Mouse (Mus musculus): ENCODE data around the gene Itpr1. TPM values are rescaled to one million over a fixed set of nuclear protein-coding genes. Genes with fewer than 3 reads are reported as not detected.

Gene Itpr1
- polyA plus RNA-seq, 1 experiment from 2014 or later: 10.8 TPM

- WGBS: 57% methylated on average over 8 of the region's 8 CpGs
- Histone ChIP-seq H3K9me3 (replicated peaks) (no peaks in the 10 kb centered on the region), H3K4me3 (replicated peaks) (no peak overlapping the region), H3K27ac (replicated peaks) (no peak overlapping the region), H3K36me3 (no peaks in the 10 kb centered on the region), H3K27me3 (no peaks in the 10 kb centered on the region), H3K9ac (no peak overlapping the region), H3K4me1 (0 out of 2 replicates have a peak, but pooled peaks cover 8% of the 10 kb centered on the region), H3K4me2 (replicated peaks) (no peak overlapping the region)
- ATAC-seq (ENCODE audit: insufficient number of reproducible peaks, low FRiP score, low TSS enrichment, low read depth): no peak
Measured at GRCm38 (mm10) chr6:108309391-108310182, 96.7 kb downstream of the Itpr1 start.

- H3K27me3 ChIP-seq: no peaks in the 10 kb centered on the region
- no peaks in the 10 kb centered on the region for H3K36me3 ChIP-seq
- H3K4me1 ChIP-seq: no peaks in the 10 kb centered on the region
- H3K4me3 ChIP-seq (replicated peaks): no peak overlapping the region
- no peak overlapping the region for H3K27ac ChIP-seq (replicated peaks)
- H3K9me3 ChIP-seq (replicated peaks): no peaks in the 10 kb centered on the region
- H3K9ac ChIP-seq: no peak overlapping the region
- ATAC-seq (ENCODE audit: insufficient number of reproducible peaks, low FRiP score, low TSS enrichment, low read depth): no peak
- no peak overlapping the region for H3K4me2 ChIP-seq (replicated peaks)
- WGBS: 90% methylated on average over 1 of the region's 1 CpGs
Measured at GRCm38 (mm10) chr6:108313056-108313455, 100.2 kb downstream of the Itpr1 start.

GRCm38 (mm10) chr6:108313997-108314396 lies 101.1 kb downstream of the Itpr1 start:
- 95% methylated on average over 1 of the region's 1 CpGs for WGBS
- H3K4me1 ChIP-seq: no peaks in the 10 kb centered on the region
- ATAC-seq (ENCODE audit: insufficient number of reproducible peaks, low FRiP score, low TSS enrichment, low read depth): no peak
- H3K27ac ChIP-seq (replicated peaks): no peak overlapping the region
- no peak overlapping the region for H3K9ac ChIP-seq
- H3K4me2 ChIP-seq (replicated peaks): no peak overlapping the region
- no peaks in the 10 kb centered on the region for H3K36me3 ChIP-seq
- H3K9me3 ChIP-seq (replicated peaks): no peaks in the 10 kb centered on the region
- no peak overlapping the region for H3K4me3 ChIP-seq (replicated peaks)
- no peaks in the 10 kb centered on the region for H3K27me3 ChIP-seq

- H3K4me1 ChIP-seq: no peaks in the 10 kb centered on the region
- H3K9ac ChIP-seq: no peak overlapping the region
- H3K27ac ChIP-seq (replicated peaks): no peak overlapping the region
- H3K9me3 ChIP-seq (replicated peaks): no peaks in the 10 kb centered on the region
- H3K27me3 ChIP-seq: no peaks in the 10 kb centered on the region
- no peak overlapping the region for H3K4me2 ChIP-seq (replicated peaks)
- 80% methylated on average over 4 of the region's 4 CpGs for WGBS
- no peaks in the 10 kb centered on the region for H3K36me3 ChIP-seq
- no peak overlapping the region for H3K4me3 ChIP-seq (replicated peaks)
- no peak for ATAC-seq (ENCODE audit: insufficient number of reproducible peaks, low FRiP score, low TSS enrichment, low read depth)
Measured at GRCm38 (mm10) chr6:108316268-108316824, 103.5 kb downstream of the Itpr1 start.

- no peak overlapping the region for H3K4me3 ChIP-seq (replicated peaks)
- H3K9ac ChIP-seq: no peak overlapping the region
- no peak overlapping the region for H3K4me2 ChIP-seq (replicated peaks)
- H3K36me3 ChIP-seq: no peaks in the 10 kb centered on the region
- no peak for ATAC-seq (ENCODE audit: insufficient number of reproducible peaks, low FRiP score, low TSS enrichment, low read depth)
- H3K9me3 ChIP-seq (replicated peaks): no peaks in the 10 kb centered on the region
- 74% methylated on average over 1 of the region's 1 CpGs for WGBS
- H3K27ac ChIP-seq (replicated peaks): no peak overlapping the region
- H3K27me3 ChIP-seq: no peaks in the 10 kb centered on the region
- no peaks in the 10 kb centered on the region for H3K4me1 ChIP-seq
Measured at GRCm38 (mm10) chr6:108316951-108317350, 104.1 kb downstream of the Itpr1 start.

- ATAC-seq (ENCODE audit: insufficient number of reproducible peaks, low FRiP score, low TSS enrichment, low read depth): no peak
- Histone ChIP-seq H3K4me3 (replicated peaks) (no peak overlapping the region), H3K27ac (replicated peaks) (no peak overlapping the region), H3K4me1 (no peaks in the 10 kb centered on the region), H3K27me3 (no peaks in the 10 kb centered on the region), H3K4me2 (replicated peaks) (no peak overlapping the region), H3K9ac (no peak overlapping the region), H3K36me3 (no peaks in the 10 kb centered on the region), H3K9me3 (replicated peaks) (no peaks in the 10 kb centered on the region)
- WGBS: 88% methylated on average over 2 of the region's 2 CpGs
Measured at GRCm38 (mm10) chr6:108321653-108322052, 108.8 kb downstream of the Itpr1 start.

- Histone ChIP-seq H3K27ac (replicated peaks) (no peak overlapping the region), H3K4me3 (replicated peaks) (no peak overlapping the region), H3K4me1 (no peaks in the 10 kb centered on the region), H3K27me3 (no peaks in the 10 kb centered on the region), H3K9ac (no peak overlapping the region), H3K9me3 (replicated peaks) (no peaks in the 10 kb centered on the region), H3K36me3 (no peaks in the 10 kb centered on the region), H3K4me2 (replicated peaks) (no peak overlapping the region)
- WGBS: 82% methylated on average over 6 of the region's 6 CpGs
- no peak for ATAC-seq (ENCODE audit: insufficient number of reproducible peaks, low FRiP score, low TSS enrichment, low read depth)
Measured at GRCm38 (mm10) chr6:108324464-108325025, 111.6 kb downstream of the Itpr1 start.

- Histone ChIP-seq H3K36me3 (no peaks in the 10 kb centered on the region), H3K9me3 (replicated peaks) (no peaks in the 10 kb centered on the region), H3K9ac (no peak overlapping the region), H3K4me1 (no peaks in the 10 kb centered on the region), H3K4me2 (replicated peaks) (no peak overlapping the region), H3K27ac (replicated peaks) (no peak overlapping the region), H3K4me3 (replicated peaks) (no peak overlapping the region), H3K27me3 (no peaks in the 10 kb centered on the region)
- no peak for ATAC-seq (ENCODE audit: insufficient number of reproducible peaks, low FRiP score, low TSS enrichment, low read depth)
- 92% methylated on average over 10 of the region's 10 CpGs for WGBS
Measured at GRCm38 (mm10) chr6:108325400-108325799, 112.5 kb downstream of the Itpr1 start.

GRCm38 (mm10) chr6:108325948-108326411 lies 113.1 kb downstream of the Itpr1 start:
- no peak overlapping the region for H3K4me2 ChIP-seq (replicated peaks)
- 86% methylated on average over 12 of the region's 12 CpGs for WGBS
- no peaks in the 10 kb centered on the region for H3K9me3 ChIP-seq (replicated peaks)
- no peaks in the 10 kb centered on the region for H3K36me3 ChIP-seq
- H3K27ac ChIP-seq (replicated peaks): no peak overlapping the region
- no peak overlapping the region for H3K9ac ChIP-seq
- ATAC-seq (ENCODE audit: insufficient number of reproducible peaks, low FRiP score, low TSS enrichment, low read depth): no peak
- H3K4me1 ChIP-seq: no peaks in the 10 kb centered on the region
- H3K4me3 ChIP-seq (replicated peaks): no peak overlapping the region
- H3K27me3 ChIP-seq: no peaks in the 10 kb centered on the region

GRCm38 (mm10) chr6:108326751-108327161 lies 113.9 kb downstream of the Itpr1 start:
- no peak for ATAC-seq (ENCODE audit: insufficient number of reproducible peaks, low FRiP score, low TSS enrichment, low read depth)
- no peak overlapping the region for H3K4me2 ChIP-seq (replicated peaks)
- H3K27me3 ChIP-seq: no peaks in the 10 kb centered on the region
- no peak overlapping the region for H3K4me3 ChIP-seq (replicated peaks)
- H3K9me3 ChIP-seq (replicated peaks): no peaks in the 10 kb centered on the region
- no peaks in the 10 kb centered on the region for H3K36me3 ChIP-seq
- no peak overlapping the region for H3K27ac ChIP-seq (replicated peaks)
- 74% methylated on average over 10 of the region's 10 CpGs for WGBS
- no peaks in the 10 kb centered on the region for H3K4me1 ChIP-seq
- H3K9ac ChIP-seq: no peak overlapping the region

- Histone ChIP-seq H3K9ac (no peak overlapping the region), H3K36me3 (no peaks in the 10 kb centered on the region), H3K27ac (replicated peaks) (no peak overlapping the region), H3K9me3 (replicated peaks) (no peaks in the 10 kb centered on the region), H3K4me3 (replicated peaks) (no peak overlapping the region), H3K4me1 (no peaks in the 10 kb centered on the region), H3K27me3 (no peaks in the 10 kb centered on the region), H3K4me2 (replicated peaks) (no peak overlapping the region)
- ATAC-seq (ENCODE audit: insufficient number of reproducible peaks, low FRiP score, low TSS enrichment, low read depth): no peak
- WGBS: 78% methylated on average over 6 of the region's 6 CpGs
Measured at GRCm38 (mm10) chr6:108327561-108327960, 114.7 kb downstream of the Itpr1 start.

All from embryonic facial prominence, embryonic 15.5 days (tissue).